In genomic region chr14:25716528-25716927, GRCm38 (mm10) we compare ENCODE assay signal across 22 mouse cellular contexts.
"Had no signal": no experiment of that assay in that cellular context is flagged by ENCODE, and none has a peak within 500 bp of the region (broad histone marks: within the 10 kb centered on the region; RNA-seq: fewer than 3 reads in every experiment).

No protein-coding gene starts in this region.

- H3K27ac ChIP-seq: hindbrain, embryonic 12.5 days; hindbrain, embryonic 15.5 days; intestine, embryonic 15.5 days; left cerebral cortex, adult 2 months; limb, embryonic 12.5 days; liver, embryonic 13.5 days; liver, embryonic 15.5 days had no signal

- ATAC-seq: inflammation-experienced regulatory T-cells, adult 6 months; intestine, embryonic 15.5 days; intestine, postnatal 0 days had no signal

- DNase-seq: gastrocnemius, postnatal 14 days; heart, adult 18-20 months; heart, postnatal 10 days; heart, postnatal 4 days; kidney, adult 18-20 months; kidney, adult 8-10 months; kidney, postnatal 14 days; kidney, postnatal 36 days; liver; liver, embryonic 13.5 days; liver, postnatal 0 days had no signal

- H3K4me3 ChIP-seq: heart, embryonic 12.5 days; hindbrain, embryonic 10.5 days; hindbrain, embryonic 12.5 days; hindbrain, embryonic 15.5 days; intestine, embryonic 15.5 days; left cerebral cortex, adult 2 months; limb, embryonic 10.5 days; limb, embryonic 12.5 days; liver, embryonic 13.5 days; liver, embryonic 15.5 days had no signal

- H3K9me3 ChIP-seq: heart, embryonic 12.5 days; hindbrain, embryonic 10.5 days; hindbrain, embryonic 15.5 days; intestine, embryonic 15.5 days; limb, embryonic 12.5 days; liver, embryonic 13.5 days; liver, embryonic 15.5 days had no signal

- H3K9ac ChIP-seq: heart, embryonic 12.5 days; hindbrain, embryonic 12.5 days; hindbrain, embryonic 15.5 days; intestine, embryonic 15.5 days; limb, embryonic 12.5 days; liver, embryonic 13.5 days; liver, embryonic 15.5 days; liver, postnatal 0 days had no signal

- H3K27me3 ChIP-seq: heart, embryonic 12.5 days; hindbrain, embryonic 12.5 days; hindbrain, embryonic 15.5 days; intestine, embryonic 15.5 days; limb, embryonic 12.5 days; liver, embryonic 13.5 days; liver, embryonic 15.5 days had no signal

- H3K4me2 ChIP-seq: heart, embryonic 12.5 days; hindbrain, embryonic 12.5 days; hindbrain, embryonic 15.5 days; intestine, embryonic 15.5 days; limb, embryonic 12.5 days; liver, embryonic 13.5 days; liver, embryonic 15.5 days had no signal

- H3K36me3 ChIP-seq: hindbrain, embryonic 15.5 days; intestine, embryonic 15.5 days; liver, embryonic 15.5 days had no signal
